Mouse (Mus musculus) kidney, adult 10 weeks (tissue): ENCODE results near the gene Flt3. TPM values are rescaled to one million over a fixed set of nuclear protein-coding genes. Genes with fewer than 3 reads are reported as not detected.

Experiments
- polyA plus RNA-seq: library from polyadenylated mRNA; stranded (reverse); fragments of 350-450 nt; fragmentation: Illumina TruSeq; extraction: RNeasy Lipid Tissue Mini Kit (QIAGEN cat#74804); gene quantifications from one replicate; pipeline ENCODE4 v1.2.3, GENCODE M21; 2014; ENCODE audit warnings: low read depth, low replicate concordance

Gene Flt3
- polyA plus RNA-seq, result 0.20 TPM

DNA sequence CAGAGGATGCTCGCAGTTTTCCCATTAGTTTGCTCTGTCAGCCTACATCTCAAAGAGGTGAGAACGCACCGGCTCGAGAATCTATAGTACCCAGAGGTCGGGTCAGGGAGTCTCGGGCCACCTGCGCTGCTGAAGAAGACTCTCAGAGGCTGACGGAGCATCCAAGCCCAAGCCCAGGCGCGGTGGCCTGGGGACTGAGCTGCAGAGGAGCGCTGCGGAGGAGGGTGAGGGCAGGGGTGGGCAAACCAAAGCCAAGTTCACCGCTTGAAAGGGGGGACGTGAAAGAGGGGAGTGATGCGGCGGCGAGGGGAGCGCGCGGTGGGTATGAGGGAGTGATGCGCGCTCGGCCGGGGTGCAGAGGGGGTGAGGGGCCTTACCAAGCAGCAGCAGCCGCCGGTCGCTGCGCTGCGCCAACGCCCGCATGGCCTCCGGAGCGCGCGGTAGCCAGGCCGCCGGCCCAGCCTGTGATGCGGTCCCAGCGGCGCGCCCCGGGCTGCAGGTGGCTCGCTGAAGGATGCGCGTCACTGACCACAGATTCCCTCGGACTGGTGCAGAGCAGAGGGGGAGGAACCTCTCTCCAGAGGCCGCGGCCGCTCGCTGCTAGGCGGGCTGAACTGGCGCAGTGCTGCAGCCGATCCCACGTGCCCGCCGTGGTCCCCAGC is at the start of gene Flt3:
Flt3 (minus strand) TSS at position 647 of the 662 bp plus-strand sequence.

DNA sequence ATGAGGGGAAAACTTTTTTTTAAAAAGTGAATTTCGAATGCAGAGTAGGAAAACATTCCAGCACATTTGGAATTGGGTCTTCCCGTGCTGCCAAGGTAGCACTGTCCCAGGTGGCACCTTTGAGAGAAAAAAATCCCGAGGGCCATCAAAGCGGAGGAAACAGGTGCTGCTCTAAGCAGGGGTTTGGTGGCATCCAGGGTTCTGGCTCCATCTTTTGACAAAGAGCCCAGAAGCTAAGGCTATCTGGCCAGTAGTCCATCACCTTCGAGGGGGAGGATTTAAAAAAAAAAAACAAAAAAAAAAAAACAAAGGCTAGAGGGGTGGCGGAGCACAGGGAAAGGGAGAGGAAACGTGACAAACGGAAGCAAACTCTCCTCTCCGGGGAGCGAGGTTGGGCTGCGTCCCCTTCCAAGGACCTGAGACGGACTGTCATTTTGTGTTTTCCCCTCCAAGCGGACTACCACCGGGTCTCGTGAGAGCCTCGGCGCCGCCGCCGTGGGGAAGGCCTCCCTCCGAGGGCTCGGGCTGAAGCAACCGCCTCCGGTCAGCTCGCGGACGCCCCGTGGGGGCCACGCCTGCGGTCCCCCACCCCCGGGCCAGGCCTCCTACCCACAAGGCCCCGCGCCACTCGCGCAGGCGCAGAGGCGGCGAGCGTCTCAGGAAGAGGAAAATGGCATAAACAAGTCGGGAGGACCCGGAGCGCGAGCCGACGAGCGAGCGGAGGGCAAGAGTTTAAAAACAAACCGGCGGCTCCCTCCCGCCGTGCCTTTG is 29.4 kb upstream of the Flt3 start, which contains the start of gene Pan3:
Pan3 (plus strand) TSS at position 627 of the 771 bp plus-strand sequence.

DNA sequence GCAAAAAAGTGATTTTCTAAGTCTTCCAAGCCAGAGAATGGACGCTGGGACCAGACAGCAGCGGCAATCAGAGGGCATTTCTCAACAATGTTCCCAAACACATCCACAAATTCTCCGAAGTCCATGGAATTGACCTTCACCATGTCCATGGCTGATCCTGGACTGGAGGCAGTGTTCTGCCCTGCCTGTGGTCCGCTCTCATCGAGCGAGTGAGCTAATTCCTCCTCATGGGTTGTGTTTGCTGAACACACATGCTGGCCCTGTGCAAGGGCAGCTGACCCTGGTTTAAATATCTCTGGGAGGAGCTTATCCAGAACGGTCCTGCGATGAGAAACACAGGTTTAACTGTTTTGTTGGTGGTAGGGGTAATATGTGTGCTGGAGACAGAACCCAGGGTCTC is 78.1 kb downstream of the Flt3 start, which contains the start of gene Urad:
Urad (minus strand) TSS at position 258 of the 400 bp plus-strand sequence.

DNA sequence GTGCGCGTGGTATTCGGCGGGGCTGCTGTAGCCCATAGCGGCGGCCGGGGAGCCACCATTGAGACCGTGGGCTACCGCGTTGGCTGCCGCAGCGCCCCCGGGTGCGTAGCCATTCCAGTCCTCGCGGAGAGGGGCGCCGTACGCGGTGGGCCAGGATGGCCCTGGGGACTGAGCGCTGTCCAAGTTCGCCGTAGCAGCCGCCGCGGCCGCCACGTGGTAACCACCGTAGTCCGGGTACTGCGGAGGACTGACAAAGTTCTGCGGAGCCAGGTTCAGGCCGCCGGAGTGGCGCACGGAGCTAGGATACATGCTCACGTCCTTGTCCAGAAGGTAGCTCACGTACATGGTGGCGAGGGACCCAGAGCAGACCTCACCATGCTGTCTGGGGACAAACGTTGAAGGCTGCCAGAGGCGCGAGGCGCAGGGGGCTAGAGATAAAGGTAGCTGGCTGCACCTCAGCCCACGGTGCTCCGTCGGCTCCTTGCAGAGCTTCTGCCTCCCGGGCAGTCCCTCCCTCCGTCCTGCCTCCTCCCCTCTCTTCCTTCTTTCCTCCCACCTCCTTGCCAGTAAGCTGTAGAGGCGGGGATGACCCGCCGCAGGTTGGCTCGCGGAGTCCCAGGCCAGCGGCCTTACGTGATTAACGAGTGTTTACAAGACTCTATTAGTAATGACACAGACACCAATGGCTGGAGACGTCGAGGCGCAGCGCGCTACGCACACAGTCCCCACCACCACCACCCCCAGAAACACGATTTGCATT is 93.5 kb downstream of the Flt3 start, which contains the start of gene Cdx2:
Cdx2 (minus strand) TSS at position 633 of the 760 bp plus-strand sequence.

Other genes starting within 250 kb of the Flt3 start
- gene Gsx1, start 211.8 kb downstream of the Flt3 start, polyA plus RNA-seq, result not detected
- gene Pdx1, start 130.5 kb downstream of the Flt3 start, polyA plus RNA-seq, result not detected
- not detected for gene Cdx2, start 93.2 kb downstream of the Flt3 start, polyA plus RNA-seq
- not detected for gene Urad, start 78.0 kb downstream of the Flt3 start, polyA plus RNA-seq
- 58.3 TPM for gene Pan3, start 29.7 kb upstream of the Flt3 start, polyA plus RNA-seq